Mouse (Mus musculus): ENCODE results near the gene Lgals12. TPM values are rescaled to one million over a fixed set of nuclear protein-coding genes. Genes with fewer than 3 reads are reported as not detected.

Lgals12 gene
- total RNA-seq, 1 experiment = 0.45 TPM

- in situ Hi-C loops (cut with MboI; ENCODE audit: low sequenced_read_pairs in 2 of 2, unreplicated experiment in 2 of 2) = no loop called here
- peak; percentile 54 for DNase-seq (ENCODE audit: low read depth, low spot score)
- Histone ChIP-seq H3K9me3 (ENCODE audit: control insufficient read depth, insufficient read depth, low read depth, low read length) (no peaks in the 10 kb centered on the region), H3K27ac (ENCODE audit: insufficient read depth, low read depth, low read length, poor library complexity, severe bottlenecking) (no peak overlapping the region), H3K36me3 (ENCODE audit: control insufficient read depth, insufficient read depth, low read length, poor library complexity, severe bottlenecking) (no peaks in the 10 kb centered on the region), H3K4me3 (ENCODE audit: insufficient read depth in 1 of 2, low read depth in 1 of 2, low read length in 2 of 2, poor library complexity in 1 of 2, severe bottlenecking in 1 of 2) (no peak overlapping the region), H3K9ac (ENCODE audit: insufficient read depth, low read depth, low read length, poor library complexity, severe bottlenecking) (no peak overlapping the region), H3K4me1 (ENCODE audit: control insufficient read depth in 2 of 2, insufficient read depth in 2 of 2, low read length in 2 of 2, poor library complexity in 1 of 2) (no peaks in the 10 kb centered on the region)
- peak; percentile 68 for TF ChIP-seq ZC3H11A (IDR thresholded peaks at IDR 0.05; ENCODE audit: borderline replicate concordance, low read depth, low read length)
- no peak for TF ChIP-seq MAFK (IDR thresholded peaks at IDR 0.05; ENCODE audit: insufficient read depth, low read depth, low read length)
- no peak for TF ChIP-seq CHD2 (IDR thresholded peaks at IDR 0.05; ENCODE audit: low read depth, low read length)
- TF ChIP-seq ZNF384 (IDR thresholded peaks at IDR 0.05; ENCODE audit: low read depth, low read length) = no peak
- no peak for TF ChIP-seq HCFC1 (IDR thresholded peaks at IDR 0.05; ENCODE audit: borderline replicate concordance, insufficient read depth, low read length)
Observed at GRCm38 (mm10) chr19:7617696-7618095, 10.7 kb upstream of the Lgals12 start.

GRCm38 (mm10) chr19:7617085-7617484, 10.1 kb upstream of the Lgals12 start:
- Histone ChIP-seq H3K4me3 (ENCODE audit: insufficient read depth in 1 of 2, low read depth in 1 of 2, low read length in 2 of 2, poor library complexity in 1 of 2, severe bottlenecking in 1 of 2) (no peak overlapping the region), H3K36me3 (ENCODE audit: control insufficient read depth, insufficient read depth, low read length, poor library complexity, severe bottlenecking) (no peaks in the 10 kb centered on the region), H3K9ac (ENCODE audit: insufficient read depth, low read depth, low read length, poor library complexity, severe bottlenecking) (no peak overlapping the region), H3K4me1 (ENCODE audit: control insufficient read depth in 2 of 2, insufficient read depth in 2 of 2, low read length in 2 of 2, poor library complexity in 1 of 2) (no peaks in the 10 kb centered on the region), H3K27ac (ENCODE audit: insufficient read depth, low read depth, low read length, poor library complexity, severe bottlenecking) (no peak overlapping the region), H3K9me3 (ENCODE audit: control insufficient read depth, insufficient read depth, low read depth, low read length) (no peaks in the 10 kb centered on the region)
- no peak for DNase-seq (ENCODE audit: low read depth, low spot score)
- in situ Hi-C loops (cut with MboI; ENCODE audit: low sequenced_read_pairs in 2 of 2, unreplicated experiment in 2 of 2) = no loop called here
- no peak for TF ChIP-seq ZC3H11A (IDR thresholded peaks at IDR 0.05; ENCODE audit: borderline replicate concordance, low read depth, low read length)
- TF ChIP-seq ZNF384 (IDR thresholded peaks at IDR 0.05; ENCODE audit: low read depth, low read length) = no peak
- TF ChIP-seq MAFK (IDR thresholded peaks at IDR 0.05; ENCODE audit: insufficient read depth, low read depth, low read length) = no peak
- TF ChIP-seq HCFC1 (IDR thresholded peaks at IDR 0.05; ENCODE audit: borderline replicate concordance, insufficient read depth, low read length) = no peak
- TF ChIP-seq CHD2 (IDR thresholded peaks at IDR 0.05; ENCODE audit: low read depth, low read length) = no peak

GRCm38 (mm10) chr19:7616231-7616930, 9.4 kb upstream of the Lgals12 start:
- H3K9ac ChIP-seq (ENCODE audit: insufficient read depth, low read depth, low read length, poor library complexity, severe bottlenecking) = no peak overlapping the region
- H3K9me3 ChIP-seq (ENCODE audit: control insufficient read depth, insufficient read depth, low read depth, low read length) = no peaks in the 10 kb centered on the region
- H3K36me3 ChIP-seq (ENCODE audit: control insufficient read depth, insufficient read depth, low read length, poor library complexity, severe bottlenecking) = no peaks in the 10 kb centered on the region
- no peak for TF ChIP-seq ZNF384 (IDR thresholded peaks at IDR 0.05; ENCODE audit: low read depth, low read length)
- H3K4me1 ChIP-seq (ENCODE audit: control insufficient read depth in 2 of 2, insufficient read depth in 2 of 2, low read length in 2 of 2, poor library complexity in 1 of 2) = no peaks in the 10 kb centered on the region
- no peak overlapping the region for H3K27ac ChIP-seq (ENCODE audit: insufficient read depth, low read depth, low read length, poor library complexity, severe bottlenecking)
- H3K4me3 ChIP-seq (ENCODE audit: insufficient read depth in 1 of 2, low read depth in 1 of 2, low read length in 2 of 2, poor library complexity in 1 of 2, severe bottlenecking in 1 of 2) = no peak overlapping the region
- in situ Hi-C loops (cut with MboI; ENCODE audit: low sequenced_read_pairs in 2 of 2, unreplicated experiment in 2 of 2) = no loop called here
- no peak for DNase-seq (ENCODE audit: low read depth, low spot score)

DNA sequence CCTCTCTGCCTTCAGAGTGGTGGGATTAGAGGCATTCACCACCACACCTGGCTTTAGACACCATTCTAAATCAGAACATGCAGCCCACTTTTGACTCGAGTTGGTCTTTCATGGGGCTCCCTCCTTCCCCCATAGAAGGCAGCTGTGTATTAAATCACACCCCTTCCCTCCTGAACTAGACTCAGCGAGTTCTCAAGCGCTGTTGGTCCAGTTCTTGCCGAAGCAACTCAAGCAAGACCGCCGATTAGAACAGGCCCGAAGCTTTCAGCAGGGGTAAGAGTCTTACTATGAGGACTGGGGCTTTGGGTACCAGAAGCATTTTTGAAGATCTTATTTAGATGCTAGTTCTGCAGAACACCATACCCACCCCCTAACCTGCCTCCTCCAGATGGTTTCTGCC, 6.2 kb upstream of the Lgals12 start:
- no peak overlapping the region for H3K4me3 ChIP-seq (ENCODE audit: insufficient read depth in 1 of 2, low read depth in 1 of 2, low read length in 2 of 2, poor library complexity in 1 of 2, severe bottlenecking in 1 of 2)
- H3K27ac ChIP-seq (ENCODE audit: insufficient read depth, low read depth, low read length, poor library complexity, severe bottlenecking) = no peak overlapping the region
- H3K4me1 ChIP-seq (ENCODE audit: control insufficient read depth in 2 of 2, insufficient read depth in 2 of 2, low read length in 2 of 2, poor library complexity in 1 of 2) = no peaks in the 10 kb centered on the region
- no peak for DNase-seq (ENCODE audit: low read depth, low spot score)
- TF ChIP-seq ZC3H11A (IDR thresholded peaks at IDR 0.05; ENCODE audit: borderline replicate concordance, low read depth, low read length) = no peak
- no peak for TF ChIP-seq MAFK (IDR thresholded peaks at IDR 0.05; ENCODE audit: insufficient read depth, low read depth, low read length)
- TF ChIP-seq CHD2 (IDR thresholded peaks at IDR 0.05; ENCODE audit: low read depth, low read length) = no peak
- TF ChIP-seq HCFC1 (IDR thresholded peaks at IDR 0.05; ENCODE audit: borderline replicate concordance, insufficient read depth, low read length) = no peak
- TF ChIP-seq ZNF384 (IDR thresholded peaks at IDR 0.05; ENCODE audit: low read depth, low read length) = no peak
- H3K9ac ChIP-seq (ENCODE audit: insufficient read depth, low read depth, low read length, poor library complexity, severe bottlenecking) = no peak overlapping the region
- H3K36me3 ChIP-seq (ENCODE audit: control insufficient read depth, insufficient read depth, low read length, poor library complexity, severe bottlenecking) = no peaks in the 10 kb centered on the region
- no peaks in the 10 kb centered on the region for H3K9me3 ChIP-seq (ENCODE audit: control insufficient read depth, insufficient read depth, low read depth, low read length)
- in situ Hi-C loops (cut with MboI; ENCODE audit: low sequenced_read_pairs in 2 of 2, unreplicated experiment in 2 of 2) = no loop called here
